8 mouse cellular contexts compared by ENCODE assay signal in the genomic region with DNA sequence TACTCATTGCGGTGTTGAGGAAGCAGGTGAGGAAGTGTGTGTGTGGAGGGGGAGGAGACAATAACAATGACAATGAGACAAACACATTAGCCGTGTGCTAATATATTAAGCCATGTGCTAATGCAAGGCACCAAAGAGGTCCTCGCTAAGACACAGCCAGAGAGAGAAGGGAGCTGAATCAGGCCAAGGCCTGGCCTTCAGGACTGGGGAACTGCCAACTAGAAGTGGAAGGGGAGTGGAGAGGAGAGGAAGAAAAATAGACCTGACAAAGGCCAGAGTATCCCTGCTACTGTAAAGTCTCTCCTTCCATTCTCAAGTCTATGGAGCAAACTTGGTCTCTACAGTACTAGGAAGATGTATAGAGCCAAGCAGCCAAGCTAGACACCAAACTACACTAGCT. TPM values are rescaled to one million over a fixed set of nuclear protein-coding genes. Genes with fewer than 3 reads are reported as not detected.
DNase-seq lines count a peak whose midpoint lies in the region; ATAC-seq and TF ChIP-seq lines count a peak whose summit lies in the region.

No protein-coding gene starts in this region.

- H3K27me3 ChIP-seq in forebrain, postnatal 0 days (ENCODE audit: insufficient read depth, low read length), result no peaks in the 10 kb centered on the region
- no peaks in the 10 kb centered on the region for H3K27me3 ChIP-seq in liver, embryonic 16.5 days (ENCODE audit: control insufficient read depth, insufficient read depth, low read depth, low read length)

- H3K4me3 ChIP-seq in ES-E14 (ENCODE audit: insufficient read depth in 1 of 2, low read depth in 1 of 2, low read length in 2 of 2, poor library complexity in 1 of 2, severe bottlenecking in 1 of 2), result peak overlapping the region; percentile 91 to 99
- peak overlapping the region; percentile 97 for H3K4me3 ChIP-seq in forebrain, postnatal 0 days (ENCODE audit: low read depth, low read length)
- peak overlapping the region; percentile 76 for H3K4me3 ChIP-seq in liver, embryonic 16.5 days (ENCODE audit: low read depth, low read length)

- in situ Hi-C loops in ES-E14 (cut with MboI; ENCODE audit: low sequenced_read_pairs in 2 of 2, unreplicated experiment in 2 of 2), result no loop called here

- no peak overlapping the region; the same call in 1 of the 2 replicates for H3K9ac ChIP-seq in ES-E14 (ENCODE audit: insufficient read depth, low read depth, low read length, poor library complexity, severe bottlenecking)
- peak overlapping the region; percentile 95 for H3K9ac ChIP-seq in forebrain, postnatal 0 days
- peak overlapping the region; percentile 80 for H3K9ac ChIP-seq in liver, embryonic 16.5 days (ENCODE audit: low read depth, low read length)

- peaks cover 0 to 1% of the 10 kb centered on the region in 2 experiments; a peak in 1 of 4 replicates for H3K4me1 ChIP-seq in ES-E14 (ENCODE audit: control insufficient read depth in 2 of 2, insufficient read depth in 2 of 2, low read length in 2 of 2, poor library complexity in 1 of 2)
- peaks cover 6% of the 10 kb centered on the region; the same call in 1 of the 2 replicates for H3K4me1 ChIP-seq in forebrain, postnatal 0 days (ENCODE audit: insufficient read depth)
- peaks cover 13% of the 10 kb centered on the region for H3K4me1 ChIP-seq in liver, embryonic 16.5 days (ENCODE audit: control insufficient read depth, low read depth, low read length)

- H3K27ac ChIP-seq in ES-E14 (ENCODE audit: insufficient read depth, low read depth, low read length, poor library complexity, severe bottlenecking), result no peak overlapping the region
- no peak overlapping the region for H3K27ac ChIP-seq in forebrain, postnatal 0 days (ENCODE audit: low read depth, low read length)
- no peak overlapping the region for H3K27ac ChIP-seq in liver, embryonic 16.5 days (ENCODE audit: low read length)

- WGBS in forebrain, postnatal 0 days, result 83% methylated on average over 3 of the region's 3 CpGs
- WGBS in liver, embryonic 16.5 days (ENCODE audit: insufficient replicate concordance), result 60% methylated on average over 3 of the region's 3 CpGs

- peak; percentile 47 for DNase-seq in cerebellum, adult 9-11 months
- no peak for DNase-seq in cerebellum, adult 11 months
- DNase-seq in ES-E14 (ENCODE audit: low read depth, low spot score), result no peak
- DNase-seq in forebrain, postnatal 0 days, result no peak
- no peak for DNase-seq in retina, embryonic 14.5 days (ENCODE audit: low spot score)
- no peak for DNase-seq in thymus, adult 18-20 months
- DNase-seq in cerebellum, postnatal 36 days, result no peak

- no peaks in the 10 kb centered on the region for H3K9me3 ChIP-seq in ES-E14 (ENCODE audit: control insufficient read depth, insufficient read depth, low read depth, low read length)
- no peaks in the 10 kb centered on the region for H3K9me3 ChIP-seq in forebrain, postnatal 0 days (ENCODE audit: low read length)
- H3K9me3 ChIP-seq in liver, embryonic 16.5 days (replicated peaks; ENCODE audit: control insufficient read depth, low read length), result no peaks in the 10 kb centered on the region

- peaks cover under 1% of the 10 kb centered on the region; the same call in 1 of the 2 replicates for H3K36me3 ChIP-seq in ES-E14 (ENCODE audit: control insufficient read depth, insufficient read depth, low read length, poor library complexity, severe bottlenecking)
- H3K36me3 ChIP-seq in forebrain, postnatal 0 days (ENCODE audit: insufficient read depth), result peaks cover 30% of the 10 kb centered on the region
- peaks cover 5% of the 10 kb centered on the region; the same call in 1 of the 2 replicates for H3K36me3 ChIP-seq in liver, embryonic 16.5 days (ENCODE audit: control insufficient read depth, insufficient read depth)

- H3K4me2 ChIP-seq in forebrain, postnatal 0 days (ENCODE audit: low read depth), result peak overlapping the region; percentile 59
- peak overlapping the region; percentile 82 for H3K4me2 ChIP-seq in liver, embryonic 16.5 days (ENCODE audit: low read depth, low read length)

- TF ChIP-seq CTCF in forebrain, postnatal 0 days (IDR thresholded peaks at IDR 0.05; ENCODE audit: low read depth), result no peak

- no peak for ATAC-seq in forebrain, postnatal 0 days
- no peak for ATAC-seq in liver, embryonic 16.5 days (ENCODE audit: low read depth)

TF ChIP-seq in ES-E14, 5 proteins besides CTCF, POLR2A, EP300 and RAD21:
- no peak for TF ChIP-seq ZC3H11A (IDR thresholded peaks at IDR 0.05; ENCODE audit: borderline replicate concordance, low read depth, low read length)
- no peak for TF ChIP-seq HCFC1 (IDR thresholded peaks at IDR 0.05; ENCODE audit: borderline replicate concordance, insufficient read depth, low read length)
- no peak for TF ChIP-seq MAFK (IDR thresholded peaks at IDR 0.05; ENCODE audit: insufficient read depth, low read depth, low read length)
- TF ChIP-seq CHD2 (IDR thresholded peaks at IDR 0.05; ENCODE audit: low read depth, low read length), result no peak
- no peak for TF ChIP-seq ZNF384 (IDR thresholded peaks at IDR 0.05; ENCODE audit: low read depth, low read length)

RNA-seq across cellular contexts. Expression of a gene that starts 0.9 kb away (rescaled TPM):
- total RNA-seq in ES-E14 (2012; rRNA removed), result 12.4 and 18.6 TPM in 2 replicates
- 57.8 and 69.9 TPM in 2 replicates for total RNA-seq in forebrain, postnatal 0 days (2014; rRNA removed)
- polyA plus RNA-seq in forebrain, postnatal 0 days (2015; fragmentation: Nextera tagmentation; extraction: Ambion mirVana), result 59.4 and 83.3 TPM in 2 replicates
- 15.9 and 16.2 TPM in 2 replicates for polyA plus RNA-seq in liver, embryonic 16.5 days (2015; fragmentation: Nextera tagmentation; extraction: Ambion mirVana)

RNA-seq across cellular contexts. Expression of a gene that starts 33.0 kb away (rescaled TPM):
- 26.2 and 50.0 TPM in 2 replicates for total RNA-seq in ES-E14 (2012; rRNA removed)
- total RNA-seq in forebrain, postnatal 0 days (2014; rRNA removed), result 13.5 and 18.8 TPM in 2 replicates
- 17.3 and 17.9 TPM in 2 replicates for polyA plus RNA-seq in forebrain, postnatal 0 days (2015; fragmentation: Nextera tagmentation; extraction: Ambion mirVana)
- polyA plus RNA-seq in liver, embryonic 16.5 days (2015; fragmentation: Nextera tagmentation; extraction: Ambion mirVana), result 28.8 and 30.7 TPM in 2 replicates

RNA-seq across cellular contexts. Expression of a gene that starts 34.8 kb away (rescaled TPM):
- 1.4 and 1.6 TPM in 2 replicates for total RNA-seq in ES-E14 (2012; rRNA removed)
- 7.4 and 8.5 TPM in 2 replicates for total RNA-seq in forebrain, postnatal 0 days (2014; rRNA removed)
- polyA plus RNA-seq in forebrain, postnatal 0 days (2015; fragmentation: Nextera tagmentation; extraction: Ambion mirVana), result 2.7 and 4.2 TPM in 2 replicates
- polyA plus RNA-seq in liver, embryonic 16.5 days (2015; fragmentation: Nextera tagmentation; extraction: Ambion mirVana), result 1.8 and 2.0 TPM in 2 replicates

RNA-seq across cellular contexts. Expression of a gene that starts 35.0 kb away (rescaled TPM):
- total RNA-seq in ES-E14 (2012; rRNA removed), result 6.3 and 27.9 TPM in 2 replicates
- 32.9 and 35.7 TPM in 2 replicates for total RNA-seq in forebrain, postnatal 0 days (2014; rRNA removed)
- 31.7 and 32.3 TPM in 2 replicates for polyA plus RNA-seq in forebrain, postnatal 0 days (2015; fragmentation: Nextera tagmentation; extraction: Ambion mirVana)
- polyA plus RNA-seq in liver, embryonic 16.5 days (2015; fragmentation: Nextera tagmentation; extraction: Ambion mirVana), result 26.9 and 29.4 TPM in 2 replicates

RNA-seq across cellular contexts. Expression of a gene that starts 37.1 kb away (rescaled TPM):
- total RNA-seq in ES-E14 (2012; rRNA removed), result 73.5 and 115 TPM in 2 replicates
- total RNA-seq in forebrain, postnatal 0 days (2014; rRNA removed), result 43.4 and 57.7 TPM in 2 replicates
- polyA plus RNA-seq in forebrain, postnatal 0 days (2015; fragmentation: Nextera tagmentation; extraction: Ambion mirVana), result 12.0 and 12.8 TPM in 2 replicates
- polyA plus RNA-seq in liver, embryonic 16.5 days (2015; fragmentation: Nextera tagmentation; extraction: Ambion mirVana), result 4.0 and 5.8 TPM in 2 replicates
